ENCODE assay signal across 17 mouse cellular contexts in genomic region chr1:35274978-35275377, GRCm38 (mm10).
"Had no signal": no experiment of that assay in that cellular context is flagged by ENCODE, and none has a peak within 500 bp of the region (broad histone marks: within the 10 kb centered on the region; RNA-seq: fewer than 3 reads in every experiment).

No protein-coding gene starts in this region.

- ATAC-seq: lung, postnatal 0 days; midbrain, embryonic 13.5 days; midbrain, embryonic 15.5 days had no signal

- H3K9ac ChIP-seq: lung, embryonic 15.5 days; midbrain, embryonic 13.5 days; midbrain, embryonic 15.5 days; neural tube, embryonic 12.5 days had no signal

- H3K4me1 ChIP-seq: lung, embryonic 15.5 days; megakaryocyte, embryonic 14.5 days; midbrain, embryonic 13.5 days; midbrain, embryonic 15.5 days; neural tube, embryonic 12.5 days had no signal

- H3K27me3 ChIP-seq: lung, embryonic 15.5 days; megakaryocyte, embryonic 14.5 days; midbrain, embryonic 13.5 days; midbrain, embryonic 15.5 days; neural tube, embryonic 12.5 days had no signal

- H3K27ac ChIP-seq: lung, embryonic 15.5 days; macrophage; midbrain, embryonic 13.5 days; midbrain, embryonic 15.5 days; neural tube, embryonic 12.5 days had no signal

- DNase-seq: lung, adult 2 months; lung, postnatal 14 days; lung, postnatal 36 days; right cerebral cortex, postnatal 25 days; right cerebral cortex, postnatal 4 days; spleen, adult 18-20 months; thymus, adult 18-20 months; thymus, postnatal 14 days; thymus, postnatal 36 days had no signal

- H3K36me3 ChIP-seq: lung, embryonic 15.5 days; midbrain, embryonic 13.5 days; midbrain, embryonic 15.5 days; neural tube, embryonic 12.5 days had no signal

- H3K4me2 ChIP-seq: lung, embryonic 15.5 days; midbrain, embryonic 11.5 days; midbrain, embryonic 13.5 days; midbrain, embryonic 15.5 days; neural tube, embryonic 12.5 days had no signal

- H3K4me3 ChIP-seq: lung, embryonic 15.5 days; megakaryocyte, embryonic 14.5 days; midbrain, embryonic 13.5 days; midbrain, embryonic 15.5 days; neural tube, embryonic 12.5 days had no signal

- H3K9me3 ChIP-seq: lung, embryonic 15.5 days; midbrain, embryonic 13.5 days; midbrain, embryonic 15.5 days; neural tube, embryonic 12.5 days had no signal
